Mouse (Mus musculus) hindbrain, embryonic 16.5 days (tissue): Measurements from ENCODE around the gene Carns1. TPM values are rescaled to one million over a fixed set of nuclear protein-coding genes. Genes with fewer than 3 reads are reported as not detected.

Source experiments
- ATAC-seq: fragments of 200-750 bp; cut with Nextera tagmentation; 2 replicates; pipeline ENCODE4 v1.8.0; 2017; ENCODE audit warnings: moderate TSS enrichment, moderate library complexity
- H3K27ac ChIP-seq: fragments of 300-500 bp; sonication (generic); 2 replicates; pipeline ENCODE4 v1.5.1; 2014; ENCODE audit warnings: low read depth, mild to moderate bottlenecking, control low read depth, low read length, moderate library complexity
- H3K27me3 ChIP-seq: fragments of 300-500 bp; sonication (generic); replicated peaks from 2 replicates; pipeline ENCODE4 v1.6.1; 2014; ENCODE audit warnings: low read length; ENCODE audit not compliant: control insufficient read depth, insufficient read depth
- H3K36me3 ChIP-seq: fragments of 300-500 bp; sonication (generic); 2 replicates; pipeline ENCODE4 v1.6.1; 2014; ENCODE audit warnings: mild to moderate bottlenecking, low read length, moderate library complexity, mixed read lengths; ENCODE audit not compliant: control insufficient read depth, insufficient read depth
- H3K4me1 ChIP-seq: fragments of 300-500 bp; sonication (generic); 2 replicates; pipeline ENCODE4 v1.6.1; 2014; ENCODE audit warnings: low read depth, low read length; ENCODE audit not compliant: control insufficient read depth, insufficient read depth
- H3K4me2 ChIP-seq: fragments of 300-500 bp; sonication (generic); 2 replicates; pipeline ENCODE4 v1.6.1; 2014; ENCODE audit warnings: mild to moderate bottlenecking, low read length, control low read depth, moderate library complexity
- H3K4me3 ChIP-seq: fragments of 300-500 bp; sonication (generic); 2 replicates; pipeline ENCODE4 v1.5.1; 2014; ENCODE audit warnings: mild to moderate bottlenecking, low read length, control low read depth, moderate library complexity
- H3K9ac ChIP-seq: fragments of 300-500 bp; sonication (generic); 2 replicates; pipeline ENCODE4 v1.6.1; 2014; ENCODE audit warnings: low read depth, mild to moderate bottlenecking, control low read depth, low read length, moderate library complexity
- H3K9me3 ChIP-seq: fragments of 300-500 bp; sonication (generic); 2 replicates; pipeline ENCODE4 v1.6.1; 2014; ENCODE audit warnings: mild to moderate bottlenecking, low read length, moderate library complexity; ENCODE audit not compliant: control insufficient read depth
- WGBS: fragments of 180-500 bp; shearing (Covaris S2); extraction: QIAGEN DNeasy Blood & Tissue Kit; methylation state at CpG from one replicate; pipeline ENCODE4 v1.1.7; 2014; 5-methylcytosine and 5-hydroxymethylcytosine counted together
- polyA plus RNA-seq: library from polyadenylated mRNA; unstranded; fragments of >200 nt; fragmentation: Nextera tagmentation; extraction: Ambion mirVana; gene quantifications from 2 replicates; pipeline ENCODE4 v1.2.1, GENCODE M21; 2015

The Carns1 gene
- polyA plus RNA-seq, result 6.5 and 7.9 TPM in 2 replicates

GRCm38 (mm10) chr19:4175368-4175947, at the start of gene Carns1:
Gene Carns1 (minus strand): TSS chr19:4175479.
- WGBS, result 6% methylated on average over 11 of the region's 11 CpGs
- H3K4me1 ChIP-seq, result peaks cover 6% of the 10 kb centered on the region

GRCm38 (mm10) chr19:4222165-4222564, 46.9 kb upstream of the Carns1 start:
- no peaks in the 10 kb centered on the region for H3K9me3 ChIP-seq
- H3K4me2 ChIP-seq, result no peak overlapping the region
- peaks cover 15% of the 10 kb centered on the region for H3K4me1 ChIP-seq
- WGBS, result 63% methylated on average over 11 of the region's 11 CpGs
- ATAC-seq, result peak; percentile 70
- no peak overlapping the region for H3K27ac ChIP-seq
- no peak overlapping the region for H3K4me3 ChIP-seq
- no peaks in the 10 kb centered on the region for H3K36me3 ChIP-seq
- no peak overlapping the region for H3K9ac ChIP-seq
- peaks cover under 1% of the 10 kb centered on the region for H3K27me3 ChIP-seq

More at GRCm38 (mm10) chr19:4175368-4175947, at the start of gene Carns1:
- H3K9me3 ChIP-seq, result no peaks in the 10 kb centered on the region
- no peaks in the 10 kb centered on the region for H3K36me3 ChIP-seq
- H3K27me3 ChIP-seq, result no peaks in the 10 kb centered on the region
- peak within 1 kb of the TSS; percentile 35; the same call in 1 of the 2 replicates for H3K9ac ChIP-seq
- no peak within 1 kb of the TSS for H3K4me3 ChIP-seq
- no peak for ATAC-seq
- H3K27ac ChIP-seq, result no peak within 1 kb of the TSS
- H3K4me2 ChIP-seq, result peak within 1 kb of the TSS; percentile 37

GRCm38 (mm10) chr19:4220957-4221743, 45.9 kb upstream of the Carns1 start:
- no peak overlapping the region for H3K4me3 ChIP-seq
- peaks cover 6% of the 10 kb centered on the region for H3K27me3 ChIP-seq
- no peak overlapping the region for H3K9ac ChIP-seq
- 0 out of 2 replicates have a peak, but pooled peaks have one; percentile 31 for ATAC-seq
- no peak overlapping the region for H3K4me2 ChIP-seq
- H3K9me3 ChIP-seq, result no peaks in the 10 kb centered on the region
- no peaks in the 10 kb centered on the region for H3K36me3 ChIP-seq
- WGBS, result 44% methylated on average over 13 of the region's 14 CpGs
- peaks cover 17% of the 10 kb centered on the region for H3K4me1 ChIP-seq
- peak overlapping the region; percentile 13; the same call in 1 of the 2 replicates for H3K27ac ChIP-seq

- no peak overlapping the region; the same call in 1 of the 2 replicates for H3K9ac ChIP-seq
- WGBS, result 53% methylated on average over 4 of the region's 4 CpGs
- 0 out of 2 replicates have a peak, but pooled peaks have one; percentile 12 for ATAC-seq
Observed at GRCm38 (mm10) chr19:4220416-4220815, 45.1 kb upstream of the Carns1 start.

DNA sequence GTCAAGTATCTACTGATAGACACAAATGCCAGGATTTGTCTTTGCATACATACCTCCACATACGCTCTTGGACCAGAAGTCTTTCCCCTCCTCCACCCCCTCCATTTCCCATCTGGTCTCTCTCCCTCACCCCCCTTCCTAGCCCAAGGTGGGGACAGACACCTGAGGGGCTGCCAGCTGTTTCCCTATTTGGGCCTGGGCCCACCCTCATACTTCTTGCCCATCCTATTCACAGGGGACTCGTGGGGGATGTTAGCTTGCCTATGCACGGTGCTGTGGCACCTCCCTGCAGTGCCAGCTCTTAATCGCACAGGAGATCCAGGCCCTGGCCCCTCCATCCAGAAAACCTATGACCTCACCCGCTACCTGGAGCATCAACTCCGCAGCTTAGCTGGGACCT, 44.7 kb upstream of the Carns1 start:
- peaks cover 10% of the 10 kb centered on the region for H3K27me3 ChIP-seq
- WGBS, result 71% methylated on average over 6 of the region's 6 CpGs
- no peak for ATAC-seq
- peaks cover 24% of the 10 kb centered on the region for H3K4me1 ChIP-seq
- H3K4me2 ChIP-seq, result no peak overlapping the region
- H3K9me3 ChIP-seq, result no peaks in the 10 kb centered on the region
- no peaks in the 10 kb centered on the region for H3K36me3 ChIP-seq
- H3K27ac ChIP-seq, result no peak overlapping the region
- H3K9ac ChIP-seq, result no peak overlapping the region
- H3K4me3 ChIP-seq, result no peak overlapping the region

More at GRCm38 (mm10) chr19:4220416-4220815, 45.1 kb upstream of the Carns1 start:
- Histone ChIP-seq H3K4me1 (peaks cover 19% of the 10 kb centered on the region), H3K4me2 (no peak overlapping the region), H3K27me3 (peaks cover 10% of the 10 kb centered on the region), H3K9me3 (no peaks in the 10 kb centered on the region), H3K27ac (peak overlapping the region; percentile 7; the same call in 1 of the 2 replicates), H3K36me3 (no peaks in the 10 kb centered on the region), H3K4me3 (no peak overlapping the region)

DNA sequence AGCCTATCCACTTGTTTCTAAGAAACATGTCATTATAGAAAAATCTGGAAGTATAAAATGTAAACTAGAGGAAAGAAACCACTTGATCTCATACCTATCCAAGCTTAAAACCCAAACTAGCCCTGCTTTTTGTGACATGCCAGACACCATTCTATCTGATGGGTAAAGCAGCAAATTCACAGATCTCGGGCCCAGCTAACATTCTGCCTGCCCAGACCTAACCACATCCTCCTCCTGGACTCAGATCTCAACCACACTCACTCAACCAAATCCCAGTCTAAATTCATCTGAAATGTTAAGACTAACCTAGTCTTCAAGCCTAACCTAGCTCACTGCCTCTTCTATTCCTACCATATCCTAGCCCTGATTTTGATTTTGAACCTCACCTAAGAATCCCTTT, 43.5 kb upstream of the Carns1 start:
- Histone ChIP-seq H3K27ac (no peak overlapping the region), H3K4me2 (no peak overlapping the region), H3K4me3 (no peak overlapping the region), H3K9me3 (no peaks in the 10 kb centered on the region), H3K36me3 (no peaks in the 10 kb centered on the region), H3K4me1 (peaks cover 35% of the 10 kb centered on the region), H3K27me3 (peaks cover 15% of the 10 kb centered on the region), H3K9ac (no peak overlapping the region)
- ATAC-seq, result no peak
- WGBS, result 81% methylated on average over 1 of the region's 1 CpGs

- no peaks in the 10 kb centered on the region for H3K36me3 ChIP-seq
- no peak for ATAC-seq
- H3K27ac ChIP-seq, result no peak overlapping the region
- H3K4me2 ChIP-seq, result no peak overlapping the region
- H3K9me3 ChIP-seq, result no peaks in the 10 kb centered on the region
- peaks cover 18% of the 10 kb centered on the region for H3K27me3 ChIP-seq
- no peak overlapping the region for H3K9ac ChIP-seq
- H3K4me1 ChIP-seq, result peaks cover 36% of the 10 kb centered on the region
- WGBS, result 95% methylated on average over 11 of the region's 11 CpGs
- no peak overlapping the region for H3K4me3 ChIP-seq
Observed at GRCm38 (mm10) chr19:4218293-4218692, 43.0 kb upstream of the Carns1 start.

- no peak for ATAC-seq
- H3K9me3 ChIP-seq, result no peaks in the 10 kb centered on the region
- no peaks in the 10 kb centered on the region for H3K36me3 ChIP-seq
- no peak overlapping the region for H3K27ac ChIP-seq
- no peak overlapping the region for H3K9ac ChIP-seq
- H3K4me3 ChIP-seq, result no peak overlapping the region
- no peak overlapping the region for H3K4me2 ChIP-seq
- WGBS, result 46% methylated on average over 3 of the region's 3 CpGs
- H3K4me1 ChIP-seq, result peaks cover 36% of the 10 kb centered on the region
- H3K27me3 ChIP-seq, result peaks cover 19% of the 10 kb centered on the region
Observed at GRCm38 (mm10) chr19:4217855-4218254, 42.6 kb upstream of the Carns1 start.

DNA sequence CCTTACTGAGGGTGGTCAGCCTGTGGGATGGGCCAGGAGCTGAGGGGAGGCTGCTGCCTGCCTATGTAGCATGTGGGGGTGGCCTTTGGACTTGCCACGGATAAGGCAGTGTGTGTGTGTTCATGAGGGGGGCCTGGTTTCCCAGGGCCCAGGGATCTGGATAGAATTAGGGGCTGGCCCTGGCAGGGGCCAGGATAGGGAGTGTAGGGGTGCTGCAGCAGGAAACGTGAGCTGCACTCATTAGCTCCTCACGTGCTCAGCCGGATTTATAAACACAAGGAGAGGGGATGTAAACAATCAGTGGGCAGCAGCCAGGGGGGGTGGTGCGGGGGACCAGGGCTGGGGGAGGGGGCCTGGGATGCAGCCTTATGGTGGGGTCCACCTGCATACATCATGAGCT, 41.9 kb upstream of the Carns1 start:
- WGBS, result 22% methylated on average over 5 of the region's 5 CpGs
- H3K9ac ChIP-seq, result no peak overlapping the region
- peaks cover 21% of the 10 kb centered on the region for H3K27me3 ChIP-seq
- H3K4me2 ChIP-seq, result no peak overlapping the region
- H3K9me3 ChIP-seq, result no peaks in the 10 kb centered on the region
- no peak for ATAC-seq
- H3K27ac ChIP-seq, result no peak overlapping the region
- peaks cover 32% of the 10 kb centered on the region for H3K4me1 ChIP-seq
- H3K4me3 ChIP-seq, result no peak overlapping the region
- no peaks in the 10 kb centered on the region for H3K36me3 ChIP-seq
